Mouse (Mus musculus) heart, embryonic 10.5 days (tissue): ENCODE measurements at regions not wholly inside any gene's neighbourhood (a gene's known extent, or its start where the extent isn't known, plus 50 kb on each side); places are given as distances from the start of the nearest gene placed in this dataset.

Source experiments
- DNase-seq: peaks from one replicate; pipeline ENCODE4 v3.0.0-alpha.2; 2017; ENCODE audit warnings: low spot score
- H3K27ac ChIP-seq: fragments of 300-500 bp; sonication (generic); 2 replicates; pipeline ENCODE4 v1.5.1; 2016; ENCODE audit warnings: mild to moderate bottlenecking
- H3K27me3 ChIP-seq: fragments of 300-500 bp; sonication (generic); 2 replicates; pipeline ENCODE4 v1.6.1; 2016; ENCODE audit warnings: mild to moderate bottlenecking; ENCODE audit not compliant: poor library complexity, insufficient read depth, severe bottlenecking
- H3K36me3 ChIP-seq: fragments of 300-500 bp; sonication (generic); 2 replicates; pipeline ENCODE4 v1.6.1; 2016; ENCODE audit warnings: mild to moderate bottlenecking, moderate library complexity
- H3K4me1 ChIP-seq: fragments of 300-500 bp; sonication (generic); 2 replicates; pipeline ENCODE4 v1.6.1; 2016; ENCODE audit warnings: mild to moderate bottlenecking
- H3K4me3 ChIP-seq: fragments of 300-500 bp; sonication (generic); 2 replicates; pipeline ENCODE4 v1.5.1; 2016; ENCODE audit warnings: mild to moderate bottlenecking, moderate library complexity
- H3K9me3 ChIP-seq: fragments of 300-500 bp; sonication (generic); 2 replicates; pipeline ENCODE4 v1.6.1; 2016; ENCODE audit warnings: mild to moderate bottlenecking, moderate library complexity
- WGBS: fragments of 180-500 bp; shearing (Covaris S2); methylation state at CpG from one replicate; pipeline ENCODE4 v1.1.7; 2016; 5-methylcytosine and 5-hydroxymethylcytosine counted together

GRCm38 (mm10) chr3:123754011-123754610 lies 63.5 kb upstream of the Ndst3 start:
- no peak for DNase-seq
- WGBS: 72% methylated on average over 7 of the region's 7 CpGs
- no peaks in the 10 kb centered on the region for H3K4me1 ChIP-seq
- no peak overlapping the region for H3K27ac ChIP-seq
- no peak overlapping the region for H3K4me3 ChIP-seq
- H3K27me3 ChIP-seq: no peaks in the 10 kb centered on the region
- H3K9me3 ChIP-seq: no peaks in the 10 kb centered on the region
- H3K36me3 ChIP-seq: no peaks in the 10 kb centered on the region

DNA sequence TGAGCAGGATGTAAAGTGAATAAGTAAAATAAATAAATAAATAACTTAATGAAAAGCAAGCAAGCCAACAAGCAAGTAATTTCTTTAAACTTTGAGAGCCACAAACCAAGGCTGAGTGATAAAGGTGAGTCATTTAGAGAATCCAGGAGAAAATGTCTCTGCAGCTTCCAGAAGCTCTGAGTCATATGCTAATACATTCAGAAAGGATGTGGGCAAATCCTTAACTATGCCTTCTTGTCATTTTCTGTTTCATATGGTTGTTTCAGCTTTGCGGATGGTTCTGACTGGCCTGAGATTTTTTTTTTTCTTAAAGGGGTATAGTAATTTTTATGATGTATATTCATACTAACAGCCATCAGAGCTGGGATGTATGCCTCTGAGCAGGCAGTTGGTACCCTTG lies 64.3 kb upstream of the Ndst3 start:
- Histone ChIP-seq H3K4me1 (no peaks in the 10 kb centered on the region), H3K36me3 (no peaks in the 10 kb centered on the region)
- 95% methylated on average over 1 of the region's 1 CpGs for WGBS

GRCm38 (mm10) chr3:123765911-123766556 lies 75.4 kb upstream of the Ndst3 start:
- no peak overlapping the region for H3K4me3 ChIP-seq
- H3K27ac ChIP-seq: no peak overlapping the region
- no peaks in the 10 kb centered on the region for H3K36me3 ChIP-seq
- no peak for DNase-seq
- WGBS: 79% methylated on average over 3 of the region's 3 CpGs
- H3K27me3 ChIP-seq: no peaks in the 10 kb centered on the region
- no peaks in the 10 kb centered on the region for H3K4me1 ChIP-seq
- H3K9me3 ChIP-seq: no peaks in the 10 kb centered on the region

More for the DNA sequence above, 64.3 kb upstream of the Ndst3 start:
- Histone ChIP-seq H3K27me3 (no peaks in the 10 kb centered on the region), H3K27ac (no peak overlapping the region), H3K4me3 (no peak overlapping the region), H3K9me3 (no peaks in the 10 kb centered on the region)
- DNase-seq: no peak

DNA sequence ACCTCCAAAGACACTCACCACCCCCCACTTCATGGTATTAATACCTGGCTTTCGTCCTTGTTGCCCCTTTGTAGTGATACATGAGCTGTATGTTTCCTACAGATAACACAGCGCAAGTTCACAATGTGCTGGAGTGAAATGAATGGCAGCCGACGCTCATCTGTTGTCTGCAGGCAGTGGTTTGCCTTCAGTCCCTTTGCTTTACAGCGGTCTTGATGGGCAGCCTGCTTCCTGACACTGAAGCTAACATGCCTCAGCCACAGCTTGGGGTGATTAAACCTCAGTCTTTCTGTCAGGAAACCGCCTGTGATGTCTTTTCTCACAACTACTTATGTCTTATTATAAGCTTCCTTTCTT lies 75.9 kb upstream of the Ndst3 start:
- Histone ChIP-seq H3K27me3 (no peaks in the 10 kb centered on the region), H3K9me3 (no peaks in the 10 kb centered on the region), H3K4me1 (no peaks in the 10 kb centered on the region), H3K27ac (no peak overlapping the region), H3K36me3 (no peaks in the 10 kb centered on the region), H3K4me3 (no peak overlapping the region)
- no peak for DNase-seq
- 54% methylated on average over 6 of the region's 6 CpGs for WGBS

GRCm38 (mm10) chr3:123780507-123780906 lies 89.9 kb upstream of the Ndst3 start:
- Histone ChIP-seq H3K27me3 (no peaks in the 10 kb centered on the region), H3K27ac (no peak overlapping the region), H3K4me1 (no peaks in the 10 kb centered on the region), H3K36me3 (no peaks in the 10 kb centered on the region), H3K9me3 (no peaks in the 10 kb centered on the region), H3K4me3 (no peak overlapping the region)
- no peak for DNase-seq

DNA sequence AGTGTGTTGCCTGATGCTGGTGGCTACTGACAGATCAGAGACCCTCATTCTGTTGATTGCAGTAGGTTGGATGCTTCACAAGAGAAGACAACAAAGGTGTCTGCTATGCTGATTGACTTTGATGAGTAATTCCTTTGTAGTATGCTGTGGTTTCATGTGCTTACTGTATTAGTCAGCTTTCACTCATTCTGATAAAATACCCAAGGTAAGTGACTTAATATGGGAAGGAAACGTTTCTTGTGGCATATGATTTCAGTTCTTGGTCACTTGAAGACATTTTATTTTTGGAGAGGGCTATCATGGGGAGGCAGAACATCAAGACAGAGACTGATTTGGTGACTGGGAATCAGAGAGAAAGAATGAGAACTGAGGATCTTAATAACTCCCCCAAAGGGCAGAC lies 90.9 kb upstream of the Ndst3 start:
- no peak for DNase-seq
- Histone ChIP-seq H3K27me3 (no peaks in the 10 kb centered on the region), H3K36me3 (no peaks in the 10 kb centered on the region), H3K27ac (no peak overlapping the region), H3K4me3 (no peak overlapping the region), H3K9me3 (no peaks in the 10 kb centered on the region), H3K4me1 (no peaks in the 10 kb centered on the region)
- WGBS: 50% methylated on average over 1 of the region's 1 CpGs

GRCm38 (mm10) chr3:123784127-123784526 lies 93.5 kb upstream of the Ndst3 start:
- Histone ChIP-seq H3K9me3 (no peaks in the 10 kb centered on the region), H3K27me3 (no peaks in the 10 kb centered on the region), H3K4me3 (no peak overlapping the region), H3K27ac (no peak overlapping the region), H3K4me1 (no peaks in the 10 kb centered on the region), H3K36me3 (no peaks in the 10 kb centered on the region)
- 73% methylated on average over 1 of the region's 1 CpGs for WGBS
- no peak for DNase-seq

DNA sequence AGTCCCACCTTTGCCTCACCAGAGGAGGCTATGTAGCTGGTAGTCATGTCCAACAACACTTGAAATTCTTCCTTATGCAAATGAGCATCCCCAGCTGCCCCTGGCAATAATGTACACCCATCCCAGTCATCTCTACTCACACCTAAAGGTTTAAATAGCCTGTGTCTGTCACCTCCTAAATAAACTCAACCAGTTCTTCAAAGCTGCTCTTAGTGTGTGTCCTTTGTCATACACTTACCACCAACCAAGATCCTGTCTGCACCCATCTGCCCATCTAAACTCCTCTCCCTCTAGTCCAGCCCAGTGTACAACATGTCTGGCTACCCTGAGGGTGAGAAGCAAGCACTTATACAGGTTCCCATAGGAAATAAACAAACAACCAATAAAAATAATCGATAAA lies 103.4 kb upstream of the Ndst3 start:
- Histone ChIP-seq H3K27ac (no peak overlapping the region), H3K4me1 (no peaks in the 10 kb centered on the region), H3K36me3 (no peaks in the 10 kb centered on the region), H3K27me3 (no peaks in the 10 kb centered on the region), H3K9me3 (no peaks in the 10 kb centered on the region), H3K4me3 (no peak overlapping the region)
- WGBS: 78% methylated on average over 1 of the region's 1 CpGs
- DNase-seq: no peak

- Histone ChIP-seq H3K36me3 (no peaks in the 10 kb centered on the region), H3K9me3 (no peaks in the 10 kb centered on the region), H3K27ac (no peak overlapping the region), H3K4me1 (no peaks in the 10 kb centered on the region), H3K27me3 (no peaks in the 10 kb centered on the region), H3K4me3 (no peak overlapping the region)
- DNase-seq: no peak
- 87% methylated on average over 3 of the region's 3 CpGs for WGBS
Observed at GRCm38 (mm10) chr3:123805338-123805737, 114.7 kb upstream of the Ndst3 start.

DNA sequence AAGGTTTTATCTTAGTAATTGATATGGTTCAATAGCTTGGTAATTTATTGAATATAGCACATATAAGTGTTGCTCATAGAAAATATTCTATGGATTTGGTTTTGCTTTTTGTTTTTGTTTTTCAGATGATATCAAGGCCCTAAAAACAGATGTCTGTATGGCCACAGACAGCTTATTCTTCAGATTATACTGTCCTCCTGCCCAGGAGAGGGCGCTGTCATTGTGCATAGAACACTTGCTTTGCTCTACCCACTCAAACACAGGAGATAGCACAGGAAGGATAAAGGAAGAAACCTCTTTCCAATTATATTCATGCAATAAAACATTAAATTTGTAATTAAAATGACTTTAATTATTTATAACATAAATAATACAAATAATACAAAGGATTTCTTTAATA lies 115.4 kb upstream of the Ndst3 start:
- DNase-seq: no peak
- Histone ChIP-seq H3K9me3 (no peaks in the 10 kb centered on the region), H3K4me1 (no peaks in the 10 kb centered on the region), H3K27me3 (no peaks in the 10 kb centered on the region), H3K4me3 (no peak overlapping the region), H3K36me3 (no peaks in the 10 kb centered on the region), H3K27ac (no peak overlapping the region)
- 79% methylated on average over 1 of the region's 1 CpGs for WGBS

GRCm38 (mm10) chr3:123806546-123806945 lies 115.9 kb upstream of the Ndst3 start:
- Histone ChIP-seq H3K27me3 (no peaks in the 10 kb centered on the region), H3K4me3 (no peak overlapping the region), H3K36me3 (no peaks in the 10 kb centered on the region), H3K9me3 (no peaks in the 10 kb centered on the region), H3K4me1 (no peaks in the 10 kb centered on the region), H3K27ac (no peak overlapping the region)
- no peak for DNase-seq
- WGBS: 61% methylated on average over 1 of the region's 1 CpGs

DNA sequence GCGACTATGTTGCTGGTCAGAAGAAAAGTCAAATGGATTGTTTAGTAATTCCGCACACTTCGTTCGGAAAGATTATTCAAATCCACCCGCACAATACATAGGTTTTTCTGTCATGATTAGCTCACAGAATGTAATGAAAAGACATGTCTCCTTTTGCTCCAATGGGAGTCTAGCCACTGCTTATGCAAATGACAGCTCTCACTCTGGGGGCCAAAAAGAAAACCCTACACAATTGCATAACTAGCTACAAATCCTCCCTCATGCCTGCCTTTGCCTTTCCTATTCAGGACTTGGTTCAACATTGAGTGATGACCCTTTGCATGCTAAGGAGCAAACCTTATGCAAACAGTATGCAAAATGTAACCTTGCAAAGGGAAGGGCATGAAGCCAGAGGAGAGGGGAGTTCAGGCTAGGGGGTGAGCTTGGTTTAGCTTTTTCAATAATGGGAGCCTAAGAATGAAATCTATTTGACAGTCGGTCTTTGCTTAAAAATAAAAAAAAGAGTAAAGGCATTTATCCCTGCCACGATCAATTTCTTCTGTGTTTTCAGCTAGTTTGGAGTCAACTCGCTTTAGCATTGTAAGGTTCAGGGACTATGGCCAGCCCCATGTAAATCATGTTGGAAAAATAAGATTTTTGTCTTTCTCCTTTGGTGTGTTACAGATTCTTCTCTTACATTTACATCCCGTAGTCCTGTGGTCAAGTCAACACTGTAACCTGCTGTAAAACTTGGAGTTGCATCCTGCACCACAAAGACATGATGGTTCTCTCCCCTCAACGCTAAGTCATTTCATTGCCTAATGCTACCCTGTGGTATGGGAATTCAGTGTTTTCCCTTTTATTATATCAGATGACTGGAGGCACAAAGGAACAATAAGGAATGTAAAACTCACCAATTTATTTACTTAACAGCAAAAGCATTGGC lies 119.6 kb upstream of the Ndst3 start:
- Histone ChIP-seq H3K4me1 (no peaks in the 10 kb centered on the region), H3K4me3 (no peak overlapping the region), H3K9me3 (no peaks in the 10 kb centered on the region), H3K27me3 (no peaks in the 10 kb centered on the region), H3K27ac (no peak overlapping the region), H3K36me3 (no peaks in the 10 kb centered on the region)
- WGBS: 82% methylated on average over 10 of the region's 10 CpGs
- no peak for DNase-seq

- no peak overlapping the region for H3K4me3 ChIP-seq
- H3K27ac ChIP-seq: no peak overlapping the region
- no peak for DNase-seq
- no peaks in the 10 kb centered on the region for H3K4me1 ChIP-seq
- no peaks in the 10 kb centered on the region for H3K27me3 ChIP-seq
- WGBS: 79% methylated on average over 5 of the region's 5 CpGs
- no peaks in the 10 kb centered on the region for H3K36me3 ChIP-seq
- no peaks in the 10 kb centered on the region for H3K9me3 ChIP-seq
Observed at GRCm38 (mm10) chr3:123810943-123811499, 120.4 kb upstream of the Ndst3 start.
